Comparison of ENCODE assay signal across 9 mouse cellular contexts in genomic region chr13:23445156-23445555, GRCm38 (mm10). TPM values are rescaled to one million over a fixed set of nuclear protein-coding genes. Genes with fewer than 3 reads are reported as not detected.
DNase-seq lines count a peak whose midpoint lies in the region; ATAC-seq and TF ChIP-seq lines count a peak whose summit lies in the region.
"Had no signal": no experiment of that assay in that cellular context is flagged by ENCODE, and none has a peak within 500 bp of the region (broad histone marks: within the 10 kb centered on the region; RNA-seq: fewer than 3 reads in every experiment).

No protein-coding gene starts in this region.

- peak overlapping the region; percentile 70 for H3K4me3 ChIP-seq in lung, adult 2 months (replicated peaks; ENCODE audit: extremely low read depth, low read depth, low read length)
- H3K4me3 ChIP-seq in embryonic facial prominence, embryonic 14.5 days (ENCODE audit: low read depth, low read length), result peak overlapping the region; percentile 70
- peak overlapping the region; percentile 74 for H3K4me3 ChIP-seq in intestine, embryonic 15.5 days (replicated peaks)
- peak overlapping the region; percentile 56 for H3K4me3 ChIP-seq in neural tube, embryonic 12.5 days

- H3K27ac ChIP-seq in embryonic facial prominence, embryonic 14.5 days (replicated peaks; ENCODE audit: low read depth, low read length), result peak overlapping the region; percentile 99
- peak overlapping the region; percentile 99 for H3K27ac ChIP-seq in intestine, embryonic 15.5 days
- H3K27ac ChIP-seq in neural tube, embryonic 12.5 days, result peak overlapping the region; percentile 94

- intact Hi-C loops in left cerebral cortex, postnatal 14 days (cut with DNase I), result no loop called here

- H3K4me1 ChIP-seq in lung, adult 2 months (ENCODE audit: control insufficient read depth, insufficient read depth, low read length), result no peaks in the 10 kb centered on the region; the same call in 1 of the 2 replicates
- H3K4me1 ChIP-seq in embryonic facial prominence, embryonic 14.5 days (ENCODE audit: control insufficient read depth, insufficient read depth, low read length), result 0 out of 2 replicates have a peak, but pooled peaks cover 2% of the 10 kb centered on the region
- peaks cover 5% of the 10 kb centered on the region; the same call in 1 of the 2 replicates for H3K4me1 ChIP-seq in intestine, embryonic 15.5 days (replicated peaks)
- H3K4me1 ChIP-seq in neural tube, embryonic 12.5 days, result peaks cover 10% of the 10 kb centered on the region

- 4% methylated on average over 10 of the region's 10 CpGs for WGBS in lung, adult 2 months
- 2% methylated on average over 10 of the region's 10 CpGs for WGBS in embryonic facial prominence, embryonic 14.5 days
- 3% methylated on average over 10 of the region's 10 CpGs for WGBS in intestine, embryonic 15.5 days
- 3% methylated on average over 10 of the region's 10 CpGs for WGBS in neural tube, embryonic 12.5 days

- H3K9me3 ChIP-seq in embryonic facial prominence, embryonic 14.5 days (ENCODE audit: control insufficient read depth, low read length), result no peaks in the 10 kb centered on the region
- no peaks in the 10 kb centered on the region for H3K9me3 ChIP-seq in intestine, embryonic 15.5 days
- H3K9me3 ChIP-seq in neural tube, embryonic 12.5 days, result no peaks in the 10 kb centered on the region

- no peak for DNase-seq in lung, adult 2 months
- DNase-seq in lung, postnatal 14 days, result no peak
- no peak for DNase-seq in embryonic facial prominence, embryonic 14.5 days (ENCODE audit: low spot score)
- no peak for DNase-seq in left cerebral cortex, postnatal 14 days (ENCODE audit: low spot score in 2 of 2)
- no peak for DNase-seq in ovary, adult 18-20 months (ENCODE audit: low spot score)

- ATAC-seq in embryonic facial prominence, embryonic 14.5 days (ENCODE audit: low read depth), result no peak
- 0 out of 2 replicates have a peak, but pooled peaks have one; percentile 0 for ATAC-seq in intestine, embryonic 15.5 days
- ATAC-seq in neural tube, embryonic 12.5 days (ENCODE audit: low FRiP score, low read depth), result peak; percentile 9; the same call in 1 of the 2 replicates
- no peak for ATAC-seq in granulocyte monocyte progenitor cell, adult 5-6 weeks (replicated peaks; ENCODE audit: poor library complexity, severe bottlenecking)

- TF ChIP-seq POLR2A in lung, adult 2 months (IDR thresholded peaks at IDR 0.05; ENCODE audit: borderline replicate concordance, extremely low read depth, low read depth, low read length), result no peak

- no peaks in the 10 kb centered on the region for H3K36me3 ChIP-seq in embryonic facial prominence, embryonic 14.5 days (ENCODE audit: control insufficient read depth, insufficient read depth, low read length)
- H3K36me3 ChIP-seq in intestine, embryonic 15.5 days, result no peaks in the 10 kb centered on the region
- no peaks in the 10 kb centered on the region for H3K36me3 ChIP-seq in neural tube, embryonic 12.5 days

- peak overlapping the region; percentile 85 for H3K9ac ChIP-seq in embryonic facial prominence, embryonic 14.5 days (ENCODE audit: low read depth, low read length)
- H3K9ac ChIP-seq in intestine, embryonic 15.5 days, result peak overlapping the region; percentile 83
- H3K9ac ChIP-seq in neural tube, embryonic 12.5 days, result peak overlapping the region; percentile 81

- no peak for TF ChIP-seq CTCF in lung, adult 2 months (IDR thresholded peaks at IDR 0.05; ENCODE audit: insufficient read depth, low read length)

- peak overlapping the region; percentile 63 for H3K4me2 ChIP-seq in embryonic facial prominence, embryonic 14.5 days (ENCODE audit: low read depth, low read length)
- peak overlapping the region; percentile 73 for H3K4me2 ChIP-seq in intestine, embryonic 15.5 days (replicated peaks)
- H3K4me2 ChIP-seq in neural tube, embryonic 12.5 days (replicated peaks), result peak overlapping the region; percentile 70

- H3K27me3 ChIP-seq in embryonic facial prominence, embryonic 14.5 days (replicated peaks; ENCODE audit: control insufficient read depth, insufficient read depth, low read length), result no peaks in the 10 kb centered on the region
- no peaks in the 10 kb centered on the region for H3K27me3 ChIP-seq in intestine, embryonic 15.5 days (replicated peaks)
- H3K27me3 ChIP-seq in neural tube, embryonic 12.5 days (replicated peaks), result no peaks in the 10 kb centered on the region

RNA-seq across cellular contexts. Expression of gene Btn1a1, which starts 20.5 kb away (rescaled TPM):
- polyA plus RNA-seq in lung, adult 2 months (2012; rRNA removed), result not detected in 2 replicates
- polyA plus RNA-seq in embryonic facial prominence, embryonic 14.5 days (2014; fragmentation: Nextera tagmentation; extraction: Ambion mirVana), result 0.18 TPM in 1 of 2 replicates, not detected in the other
- polyA plus RNA-seq in intestine, embryonic 15.5 days (2015; fragmentation: Nextera tagmentation; extraction: Ambion mirVana), result 0.08 and 0.11 TPM in 2 replicates
- polyA plus RNA-seq in neural tube, embryonic 12.5 days (2016; fragmentation: Nextera tagmentation; extraction: Ambion mirVana), result not detected in 2 replicates
- total RNA-seq in left cerebral cortex, postnatal 14 days (2021), result not detected
- total RNA-seq in granulocyte monocyte progenitor cell, adult 5-6 weeks (2014; fragmentation: Nextera tagmentation), result not detected in 2 replicates
- not detected in 2 replicates for total RNA-seq in granulocyte monocyte progenitor cell, adult 5-6 weeks (2017)
- total RNA-seq: adrenal gland, adult 2 months had no signal
- polyA plus RNA-seq: adrenal gland, adult 2 months had no signal

RNA-seq across cellular contexts. Expression of gene Abt1, which starts 21.5 kb away (rescaled TPM):
- 2.7 and 3.3 TPM in 2 replicates for polyA plus RNA-seq in lung, adult 2 months (2012; rRNA removed)
- 10.3 and 11.6 TPM in 2 replicates for polyA plus RNA-seq in embryonic facial prominence, embryonic 14.5 days (2014; fragmentation: Nextera tagmentation; extraction: Ambion mirVana)
- polyA plus RNA-seq in intestine, embryonic 15.5 days (2015; fragmentation: Nextera tagmentation; extraction: Ambion mirVana), result 11.2 TPM in 2 replicates
- 11.4 TPM in 2 replicates for polyA plus RNA-seq in neural tube, embryonic 12.5 days (2016; fragmentation: Nextera tagmentation; extraction: Ambion mirVana)
- total RNA-seq in left cerebral cortex, postnatal 14 days (2021), result 1 to 10 TPM; 6.9 to 7.1 TPM
- total RNA-seq in granulocyte monocyte progenitor cell, adult 5-6 weeks (2014; fragmentation: Nextera tagmentation), result 2.9 and 5.7 TPM in 2 replicates
- 11.0 and 13.7 TPM in 2 replicates for total RNA-seq in granulocyte monocyte progenitor cell, adult 5-6 weeks (2017)

RNA-seq across cellular contexts. Expression of gene Btn2a2, which starts 43.5 kb away (rescaled TPM):
- not detected in 2 replicates for polyA plus RNA-seq in lung, adult 2 months (2012; rRNA removed)
- 0.40 and 0.51 TPM in 2 replicates for polyA plus RNA-seq in embryonic facial prominence, embryonic 14.5 days (2014; fragmentation: Nextera tagmentation; extraction: Ambion mirVana)
- 0.16 and 0.23 TPM in 2 replicates for polyA plus RNA-seq in intestine, embryonic 15.5 days (2015; fragmentation: Nextera tagmentation; extraction: Ambion mirVana)
- 0.23 and 0.31 TPM in 2 replicates for polyA plus RNA-seq in neural tube, embryonic 12.5 days (2016; fragmentation: Nextera tagmentation; extraction: Ambion mirVana)
- total RNA-seq in left cerebral cortex, postnatal 14 days (2021), result 1 to 10 TPM in 1 of 2 experiments, under 1 TPM in 1; 0.82 to 1.3 TPM
- not detected in 2 replicates for total RNA-seq in granulocyte monocyte progenitor cell, adult 5-6 weeks (2014; fragmentation: Nextera tagmentation)
- not detected in 2 replicates for total RNA-seq in granulocyte monocyte progenitor cell, adult 5-6 weeks (2017)
- total RNA-seq: adrenal gland, adult 2 months had no signal
- polyA plus RNA-seq: adrenal gland, adult 2 months had no signal

Comparison
In these comparisons a context has a peak if more than half of its experiments do, and no peak if none do; other contexts are left out.
1. ATAC-seq: peak in intestine, embryonic 15.5 days (single experiment) and neural tube, embryonic 12.5 days (single experiment); none in embryonic facial prominence, embryonic 14.5 days (single experiment) and granulocyte monocyte progenitor cell, adult 5-6 weeks (single experiment).
2. Peak in every context shown above with its lines, with median percentiles within 50 percentile points of each other: H3K4me3 ChIP-seq, H3K27ac ChIP-seq, H3K4me2 ChIP-seq and H3K9ac ChIP-seq.